Mouse (Mus musculus) intestine, embryonic 15.5 days (tissue): Measurements from ENCODE around the gene Nupr1l. TPM values are rescaled to one million over a fixed set of nuclear protein-coding genes. Genes with fewer than 3 reads are reported as not detected.
"Not testable (repeated sequence)": the region's sequence is repeated elsewhere in the genome, so short reads cannot be mapped to it uniquely, and the experiment has no call there.

Experiments
- ATAC-seq: fragments of 200-750 bp; cut with Nextera tagmentation; 2 replicates; pipeline ENCODE4 v1.8.0; 2017; ENCODE audit warnings: moderate TSS enrichment, moderate library complexity
- H3K27ac ChIP-seq: fragments of 300-500 bp; sonication (generic); 2 replicates; pipeline ENCODE4 v1.5.1; 2015; ENCODE audit warnings: mild to moderate bottlenecking, inconsistent platforms
- H3K27me3 ChIP-seq: fragments of 300-500 bp; sonication (generic); replicated peaks from 2 replicates; pipeline ENCODE4 v1.6.1; 2015; ENCODE audit warnings: inconsistent platforms
- H3K36me3 ChIP-seq: fragments of 300-500 bp; sonication (generic); 2 replicates; pipeline ENCODE4 v1.6.1; 2015; ENCODE audit warnings: inconsistent platforms
- H3K4me1 ChIP-seq: fragments of 300-500 bp; sonication (generic); replicated peaks from 2 replicates; pipeline ENCODE4 v1.6.1; 2015; ENCODE audit warnings: inconsistent platforms
- H3K4me2 ChIP-seq: fragments of 300-500 bp; sonication (generic); replicated peaks from 2 replicates; pipeline ENCODE4 v1.6.1; 2015; ENCODE audit warnings: mild to moderate bottlenecking, inconsistent platforms
- H3K4me3 ChIP-seq: fragments of 300-500 bp; sonication (generic); replicated peaks from 2 replicates; pipeline ENCODE4 v1.5.1; 2015; ENCODE audit warnings: inconsistent platforms
- H3K9ac ChIP-seq: fragments of 300-500 bp; sonication (generic); 2 replicates; pipeline ENCODE4 v1.6.1; 2015; ENCODE audit warnings: inconsistent platforms
- H3K9me3 ChIP-seq: fragments of 300-500 bp; sonication (generic); 2 replicates; pipeline ENCODE4 v1.6.1; 2016; ENCODE audit warnings: inconsistent platforms
- WGBS: fragments of 180-500 bp; shearing (Covaris S2); methylation state at CpG from one replicate; pipeline ENCODE4 v1.1.7; 2015; 5-methylcytosine and 5-hydroxymethylcytosine counted together
- polyA plus RNA-seq: library from polyadenylated mRNA; unstranded; fragments of >200 nt; fragmentation: Nextera tagmentation; extraction: Ambion mirVana; gene quantifications from 2 replicates; pipeline ENCODE4 v1.2.1, GENCODE M21; 2015

Nupr1l gene
- polyA plus RNA-seq, 1 experiment from 2014 or later, result 1.9 TPM

DNA sequence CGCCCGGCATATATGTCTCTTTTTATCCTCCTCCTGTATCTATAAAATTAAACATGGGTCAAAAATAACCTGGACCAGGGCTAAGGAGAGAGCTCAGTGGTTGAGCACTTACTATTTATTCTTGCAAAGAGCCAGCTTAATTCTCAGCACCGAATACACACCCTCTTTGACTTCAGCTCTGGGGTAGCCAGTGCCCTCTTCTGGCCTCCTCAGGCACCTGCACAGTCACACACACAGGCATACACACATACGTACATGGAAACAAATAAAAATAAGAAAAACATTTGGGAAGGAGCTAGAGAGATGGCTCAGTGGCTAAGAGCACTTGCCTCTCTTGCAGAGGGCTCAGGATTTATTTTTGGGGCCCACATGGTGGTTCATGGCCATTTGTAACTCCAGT is 13.6 kb downstream of the Nupr1l start:
- no peak overlapping the region for H3K27ac ChIP-seq
- no peak overlapping the region for H3K9ac ChIP-seq
- no peaks in the 10 kb centered on the region for H3K27me3 ChIP-seq
- H3K36me3 ChIP-seq, result no peaks in the 10 kb centered on the region
- H3K4me1 ChIP-seq, result no peaks in the 10 kb centered on the region
- 95% methylated on average over 4 of the region's 4 CpGs for WGBS
- no peak overlapping the region for H3K4me3 ChIP-seq
- no peak for ATAC-seq
- no peak overlapping the region for H3K4me2 ChIP-seq
- H3K9me3 ChIP-seq, result no peaks in the 10 kb centered on the region

DNA sequence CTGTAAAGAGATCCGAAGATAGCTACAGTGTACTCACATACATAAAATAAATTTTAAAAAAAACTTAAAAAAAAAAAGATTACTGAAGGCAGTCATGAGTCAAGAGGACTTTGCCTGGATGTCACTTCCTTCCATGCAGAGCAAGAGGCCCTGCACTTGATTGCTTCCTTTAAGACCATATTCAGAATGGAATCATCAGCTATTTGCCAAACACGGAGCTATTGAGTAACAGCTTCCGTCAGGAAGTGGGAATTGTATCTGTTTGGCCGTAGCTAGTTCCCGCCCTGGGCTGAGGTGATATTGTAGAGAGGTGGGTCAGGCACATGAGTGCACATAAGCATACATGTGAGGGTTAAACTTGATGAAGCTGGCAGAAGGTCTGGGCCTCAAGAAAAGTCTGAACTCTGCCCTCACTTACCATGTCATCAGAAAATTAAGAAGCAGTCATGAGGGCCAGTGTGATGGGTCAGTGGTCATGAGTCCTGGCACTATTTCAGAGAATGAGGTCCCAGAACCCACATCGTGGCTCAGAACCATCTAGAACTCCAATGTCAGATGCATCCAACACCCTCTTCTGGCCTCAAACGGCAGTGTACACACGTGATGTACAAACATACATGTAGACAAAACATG is 16.6 kb downstream of the Nupr1l start:
- Histone ChIP-seq H3K36me3 (no peaks in the 10 kb centered on the region), H3K4me1 (no peaks in the 10 kb centered on the region), H3K9ac (no peak overlapping the region), H3K27ac (no peak overlapping the region), H3K9me3 (no peaks in the 10 kb centered on the region), H3K4me2 (no peak overlapping the region), H3K27me3 (no peaks in the 10 kb centered on the region), H3K4me3 (no peak overlapping the region)
- WGBS, result 76% methylated on average over 8 of the region's 8 CpGs
- peak; percentile 69 for ATAC-seq

DNA sequence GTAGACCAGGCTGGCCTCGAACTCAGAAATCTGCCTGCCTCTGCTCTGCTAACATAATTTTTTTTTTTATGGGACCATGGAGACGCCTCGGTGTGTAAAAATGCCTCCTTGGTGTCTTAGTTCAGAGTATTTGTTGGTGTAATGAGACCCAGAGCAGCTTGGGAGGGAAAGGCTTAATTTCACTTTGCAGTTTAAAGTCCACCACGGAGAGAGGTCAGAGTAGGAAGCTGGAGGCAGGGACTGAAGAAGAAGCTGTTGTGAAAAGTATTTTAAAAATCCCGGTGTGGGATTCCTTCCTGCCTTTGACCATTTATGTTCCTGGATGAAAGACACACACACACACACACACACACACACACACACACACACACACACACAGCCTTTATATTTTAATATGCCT is 17.6 kb downstream of the Nupr1l start:
- no peak overlapping the region for H3K27ac ChIP-seq

DNA sequence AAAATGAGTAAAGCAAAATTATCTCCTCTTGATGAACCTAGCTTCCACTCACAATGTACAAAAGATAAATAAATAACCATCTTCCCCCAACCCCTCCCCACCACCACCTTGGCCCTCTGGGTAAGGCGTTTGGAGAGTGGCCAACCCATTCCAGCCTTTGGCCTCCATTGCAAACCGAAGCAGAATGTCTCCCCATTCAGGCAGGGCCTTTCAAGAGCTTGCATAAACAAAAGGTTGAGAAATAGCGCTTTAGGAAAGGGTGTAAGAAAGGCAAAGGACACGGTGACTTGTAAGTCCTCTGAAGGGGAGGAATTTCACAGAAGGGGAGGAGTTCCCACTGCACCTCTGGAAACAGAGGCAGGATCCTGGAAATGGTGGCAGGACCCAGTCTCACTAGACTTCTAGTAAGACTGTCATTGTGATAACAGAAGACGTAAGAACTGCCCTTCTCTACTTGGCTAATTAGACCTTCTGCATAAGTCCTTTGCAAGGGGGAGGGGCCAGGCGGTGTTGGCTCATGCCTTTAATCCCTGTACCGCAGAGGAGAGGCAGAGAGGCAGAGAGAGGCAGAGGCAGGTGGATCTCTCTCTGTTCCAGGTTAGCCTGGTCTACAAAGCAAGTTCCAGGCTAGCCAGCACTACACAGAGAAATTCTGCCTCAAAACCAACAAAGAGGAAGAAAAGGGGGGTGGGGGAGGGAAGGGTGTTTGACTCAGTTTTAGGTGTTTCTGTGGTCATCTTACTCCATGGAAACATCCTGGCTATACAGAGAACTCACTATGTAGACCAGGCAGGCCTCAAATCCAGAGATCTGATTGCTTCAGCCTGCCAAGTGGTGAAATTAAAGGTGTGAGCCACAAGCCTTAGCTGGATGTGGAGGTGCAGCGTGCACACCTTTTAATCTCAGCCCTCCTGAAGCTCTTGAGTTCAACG is 21.9 kb downstream of the Nupr1l start:
- H3K27ac ChIP-seq, result no peak overlapping the region
- no peak for ATAC-seq
- WGBS, result 49% methylated on average over 9 of the region's 9 CpGs

More for the DNA sequence above, 17.6 kb downstream of the Nupr1l start:
- Histone ChIP-seq H3K36me3 (no peaks in the 10 kb centered on the region), H3K4me3 (no peak overlapping the region), H3K9me3 (no peaks in the 10 kb centered on the region), H3K4me1 (no peaks in the 10 kb centered on the region), H3K27me3 (no peaks in the 10 kb centered on the region), H3K4me2 (no peak overlapping the region), H3K9ac (no peak overlapping the region)
- 72% methylated on average over 5 of the region's 5 CpGs for WGBS
- ATAC-seq, result peak; percentile 35; the same call in 1 of the 2 replicates

DNA sequence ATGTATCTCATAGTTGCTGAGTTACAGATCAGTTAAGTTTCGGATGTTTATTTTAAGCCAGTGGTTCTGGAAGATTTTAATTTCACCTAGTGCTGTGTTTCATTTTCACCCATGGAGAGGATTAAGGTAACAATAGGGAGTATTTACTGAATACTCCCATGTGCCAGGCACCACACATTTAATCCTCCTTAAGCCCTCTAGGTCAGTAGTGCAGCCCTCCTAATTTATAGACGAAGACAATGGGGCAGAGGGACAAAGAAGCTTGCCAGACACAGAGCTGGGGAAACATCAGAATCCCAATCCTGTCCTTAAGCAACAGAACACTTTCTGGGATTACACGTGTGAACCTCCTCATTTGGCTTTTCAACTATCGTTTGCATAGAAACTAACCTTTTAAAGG is 28.6 kb downstream of the Nupr1l start:
- Histone ChIP-seq H3K27ac (no peak overlapping the region), H3K4me3 (no peak overlapping the region), H3K9ac (no peak overlapping the region), H3K4me2 (no peak overlapping the region), H3K27me3 (no peaks in the 10 kb centered on the region), H3K4me1 (no peaks in the 10 kb centered on the region), H3K36me3 (no peaks in the 10 kb centered on the region), H3K9me3 (no peaks in the 10 kb centered on the region)
- ATAC-seq, result no peak
- 55% methylated on average over 4 of the region's 4 CpGs for WGBS

More for the DNA sequence above, 21.9 kb downstream of the Nupr1l start:
- Histone ChIP-seq H3K9ac (no peak overlapping the region), H3K4me1 (no peaks in the 10 kb centered on the region), H3K4me3 (no peak overlapping the region), H3K27me3 (no peaks in the 10 kb centered on the region), H3K4me2 (no peak overlapping the region), H3K9me3 (no peaks in the 10 kb centered on the region), H3K36me3 (no peaks in the 10 kb centered on the region)

DNA sequence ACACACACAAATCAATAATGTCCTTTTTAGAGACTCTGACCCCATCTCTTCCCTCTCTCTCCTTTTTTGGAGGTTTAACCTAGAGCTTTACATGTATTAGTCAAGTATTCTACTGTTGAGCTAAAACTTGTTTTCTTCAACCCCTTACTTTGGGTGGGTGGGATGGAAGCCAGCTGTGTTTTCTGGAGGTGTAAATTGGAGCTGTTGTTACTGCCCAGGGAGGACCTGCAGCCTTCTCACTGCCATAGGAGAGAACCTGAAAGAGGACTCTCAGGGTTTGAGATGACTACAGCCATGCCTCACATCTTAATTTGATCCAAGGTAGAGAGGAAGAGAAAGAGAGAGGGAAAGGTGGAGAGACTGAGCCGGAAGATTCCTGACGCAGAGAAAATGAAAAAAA is 31.9 kb downstream of the Nupr1l start:
- no peak overlapping the region for H3K27ac ChIP-seq
- WGBS, result 44% methylated on average over 2 of the region's 2 CpGs
- no peaks in the 10 kb centered on the region for H3K36me3 ChIP-seq
- no peak overlapping the region for H3K4me2 ChIP-seq
- H3K4me1 ChIP-seq, result no peaks in the 10 kb centered on the region
- H3K9ac ChIP-seq, result no peak overlapping the region
- ATAC-seq, result no peak
- no peak overlapping the region for H3K4me3 ChIP-seq
- no peaks in the 10 kb centered on the region for H3K27me3 ChIP-seq
- H3K9me3 ChIP-seq, result no peaks in the 10 kb centered on the region

DNA sequence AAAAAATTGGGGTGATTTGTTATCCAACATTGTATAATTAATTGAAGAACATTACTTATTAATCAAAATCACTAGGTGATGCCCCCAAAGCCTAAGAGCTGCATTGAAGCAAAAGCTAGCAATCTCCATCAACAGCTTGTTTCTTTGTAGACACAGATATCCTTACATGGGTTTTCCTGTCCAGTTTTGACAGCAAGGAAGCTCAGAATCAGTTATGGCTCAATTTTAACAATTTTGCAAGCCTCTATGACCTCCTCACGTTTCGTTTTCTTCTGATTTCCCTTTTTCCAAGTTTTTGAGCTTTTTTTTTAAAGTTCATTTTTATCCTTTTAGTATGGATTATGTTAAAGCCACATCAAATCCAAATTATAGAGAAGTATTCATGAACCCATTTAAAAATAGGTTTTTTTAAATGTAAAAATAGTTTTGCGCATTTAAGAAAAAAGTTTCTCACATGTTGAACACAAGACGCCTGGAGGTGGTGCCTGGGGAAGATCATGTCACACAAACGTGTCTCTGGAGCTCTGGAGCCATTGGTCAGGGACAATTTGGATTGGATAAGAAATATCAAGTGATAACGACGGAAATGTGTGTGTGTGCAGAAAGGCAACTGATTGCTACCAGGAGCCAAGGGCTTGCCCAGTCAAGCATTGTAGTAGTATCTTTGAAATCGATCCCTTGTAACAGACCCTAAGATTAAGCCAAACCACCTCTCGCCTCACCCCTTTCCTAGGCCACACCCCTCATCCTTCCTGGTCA is 32.6 kb downstream of the Nupr1l start:
- Histone ChIP-seq H3K27ac (no peak overlapping the region), H3K9ac (peak overlapping the region; percentile 5; the same call in 1 of the 2 replicates), H3K4me3 (peak overlapping the region; percentile 89), H3K36me3 (no peaks in the 10 kb centered on the region), H3K4me2 (peak overlapping the region; percentile 54), H3K4me1 (no peaks in the 10 kb centered on the region), H3K27me3 (no peaks in the 10 kb centered on the region), H3K9me3 (no peaks in the 10 kb centered on the region)
- WGBS, result 4% methylated on average over 9 of the region's 9 CpGs
- ATAC-seq, result no peak; the same call in 1 of the 2 replicates

DNA sequence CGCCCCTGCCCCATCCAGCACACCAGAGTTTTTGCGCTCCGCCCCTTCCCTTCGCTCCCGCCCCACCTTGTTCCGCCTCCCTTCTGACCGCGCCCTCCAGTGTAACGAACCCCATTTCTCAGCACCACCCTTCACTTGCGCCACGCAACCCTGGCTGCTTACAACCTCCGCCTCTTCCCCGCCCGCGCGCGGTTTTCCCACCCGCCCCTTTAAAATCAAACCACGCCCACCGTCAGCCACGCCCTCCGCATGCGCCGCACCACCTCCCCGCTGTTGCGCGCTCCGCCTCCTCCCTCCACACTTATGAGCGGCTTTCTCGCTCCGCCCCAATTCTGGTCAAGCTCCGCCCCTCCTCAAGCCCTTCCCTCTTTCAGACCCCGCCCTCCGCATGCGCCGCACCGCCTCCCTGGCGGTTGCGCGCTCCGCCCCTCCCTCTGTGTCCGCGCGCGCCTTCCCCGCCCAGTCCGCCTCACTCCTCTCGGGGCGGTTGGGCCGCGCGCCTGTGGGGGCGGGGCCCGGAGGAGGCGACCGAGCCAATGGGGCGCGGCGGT is 33.2 kb downstream of the Nupr1l start, which contains the start of gene Vkorc1l1:
Gene Vkorc1l1 (plus strand): TSS at position 476 of the 551 bp plus-strand sequence.
- H3K36me3 ChIP-seq, result no peaks in the 10 kb centered on the region
- no peaks in the 10 kb centered on the region for H3K27me3 ChIP-seq
- no peaks in the 10 kb centered on the region for H3K4me1 ChIP-seq
- peak within 1 kb of the TSS; percentile 73 for H3K27ac ChIP-seq
- peak within 1 kb of the TSS; percentile 89 for H3K4me3 ChIP-seq
- no peaks in the 10 kb centered on the region for H3K9me3 ChIP-seq
- H3K9ac ChIP-seq, result peak within 1 kb of the TSS; percentile 91
- peak; percentile 98 for ATAC-seq
- H3K4me2 ChIP-seq, result peak within 1 kb of the TSS; percentile 77
- WGBS, result under 1% methylated on average over 53 of the region's 59 CpGs

DNA sequence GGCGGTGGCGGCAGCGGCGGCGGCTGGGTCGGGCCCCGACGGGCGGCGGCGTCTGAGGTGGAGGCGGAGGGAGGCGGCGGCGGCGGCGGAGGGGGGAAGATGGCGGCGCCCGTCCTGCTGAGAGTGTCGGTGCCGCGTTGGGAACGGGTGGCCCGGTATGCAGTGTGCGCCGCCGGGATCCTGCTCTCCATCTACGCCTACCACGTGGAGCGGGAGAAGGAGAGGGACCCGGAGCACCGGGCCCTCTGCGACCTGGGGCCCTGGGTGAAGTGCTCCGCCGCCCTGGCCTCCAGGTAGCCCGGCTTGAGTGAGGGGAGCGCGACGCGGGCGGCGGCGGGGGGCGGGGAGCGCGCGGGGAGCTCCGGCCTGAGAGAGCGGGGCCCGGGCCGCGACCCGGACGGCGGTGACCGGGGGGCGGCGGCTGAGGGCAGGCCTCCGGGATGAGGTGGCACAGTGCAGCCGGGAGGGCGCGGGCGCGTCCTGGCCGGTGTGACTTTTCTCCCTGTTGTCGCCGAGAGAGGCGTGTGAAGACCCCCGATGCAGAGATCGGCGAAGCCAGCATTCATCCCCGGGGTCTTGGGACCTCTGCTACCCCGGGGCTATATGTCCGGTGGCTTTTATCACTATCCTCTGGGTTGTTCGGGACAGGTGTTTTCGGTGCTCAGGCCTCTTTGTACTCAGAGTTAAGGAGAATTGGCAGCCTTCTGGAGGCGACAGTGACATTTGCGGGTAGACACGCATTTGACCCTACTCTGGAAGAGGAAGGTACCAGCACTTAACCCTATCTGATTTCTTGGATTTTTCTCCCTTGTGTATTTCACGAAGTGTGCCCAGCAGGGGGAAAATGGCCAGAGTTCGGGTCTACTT is 34.0 kb downstream of the Nupr1l start:
- Histone ChIP-seq H3K9ac (peak overlapping the region; percentile 91), H3K27ac (peak overlapping the region; percentile 73), H3K4me2 (peak overlapping the region; percentile 77), H3K4me3 (peak overlapping the region; percentile 89)
- ATAC-seq, result peak; percentile 52
- not testable (repeated sequence) for H3K36me3 ChIP-seq, H3K4me1 ChIP-seq, H3K27me3 ChIP-seq, H3K9me3 ChIP-seq
- 1% methylated on average over 45 of the region's 82 CpGs for WGBS

DNA sequence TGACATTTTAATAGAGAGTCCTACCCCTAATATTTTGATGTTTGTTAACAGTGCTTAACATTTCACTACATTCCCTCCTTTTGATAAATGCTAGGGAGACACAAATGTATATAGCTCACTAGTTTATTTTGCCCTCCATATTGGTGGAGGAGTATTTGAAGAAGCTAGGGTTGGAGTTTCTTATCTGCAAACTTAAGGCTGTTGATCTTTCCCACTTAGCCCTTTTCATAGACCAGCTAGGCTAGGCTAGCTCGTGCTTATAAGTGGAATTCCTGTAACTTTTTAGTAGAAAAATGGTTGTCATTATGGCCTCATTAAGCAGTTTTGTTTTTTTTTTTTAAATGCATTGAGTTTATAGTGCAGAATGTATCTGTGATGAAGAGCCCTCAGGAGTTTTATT is 35.1 kb downstream of the Nupr1l start:
- Histone ChIP-seq H3K27ac (no peak overlapping the region), H3K27me3 (no peaks in the 10 kb centered on the region), H3K4me2 (no peak overlapping the region), H3K9me3 (no peaks in the 10 kb centered on the region), H3K4me3 (no peak overlapping the region), H3K4me1 (no peaks in the 10 kb centered on the region), H3K36me3 (no peaks in the 10 kb centered on the region), H3K9ac (no peak overlapping the region)
- WGBS, result 63% methylated on average over 1 of the region's 1 CpGs
- no peak for ATAC-seq

DNA sequence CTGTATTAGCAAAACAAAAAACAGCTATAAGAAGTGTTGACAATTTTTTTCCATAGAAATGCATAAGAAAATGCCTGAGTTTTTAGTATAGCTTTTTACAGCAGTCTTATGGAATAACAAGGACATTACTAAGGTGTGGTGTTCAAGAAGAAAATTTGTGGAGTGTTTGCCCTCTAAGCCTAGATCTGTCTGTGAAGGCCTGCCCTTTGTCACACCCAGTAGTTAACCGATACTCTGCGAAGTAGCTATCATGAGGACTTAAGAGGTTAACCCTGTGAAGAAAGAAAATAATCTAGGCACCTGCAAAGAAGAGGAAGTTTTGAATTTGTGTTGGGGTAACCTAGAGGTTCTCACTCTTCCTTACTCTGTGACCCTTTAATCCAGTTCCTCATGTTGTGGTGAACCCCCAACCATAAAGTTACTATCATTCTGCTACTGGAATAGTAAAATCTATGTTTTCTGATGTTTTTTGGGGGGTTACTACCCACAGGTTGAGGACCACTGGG is 39.2 kb downstream of the Nupr1l start:
- no peak overlapping the region for H3K27ac ChIP-seq
- no peak overlapping the region for H3K9ac ChIP-seq
- no peaks in the 10 kb centered on the region for H3K9me3 ChIP-seq
- no peaks in the 10 kb centered on the region for H3K27me3 ChIP-seq
- H3K4me3 ChIP-seq, result no peak overlapping the region
- 74% methylated on average over 2 of the region's 2 CpGs for WGBS
- no peaks in the 10 kb centered on the region for H3K4me1 ChIP-seq
- H3K4me2 ChIP-seq, result no peak overlapping the region
- ATAC-seq, result peak; percentile 58
- no peaks in the 10 kb centered on the region for H3K36me3 ChIP-seq
